Mouse (Mus musculus): ENCODE results near the gene Selenok.

Gene Selenok

GRCm38 (mm10) chr14:29968075-29968821 is at the start of gene Selenok:
Gene Selenok (plus strand): TSS chr14:29968308.
- peak; percentile 97 to 98 for DNase-seq (ENCODE audit: low spot score in 2 of 2)

GRCm38 (mm10) chr14:29928966-29929365 is 39.1 kb upstream of the Selenok start:
- DNase-seq (ENCODE audit: low spot score in 2 of 2): no peak

- no peak for DNase-seq (ENCODE audit: low spot score in 2 of 2)
Observed at GRCm38 (mm10) chr14:29935516-29935915, 32.6 kb upstream of the Selenok start.

GRCm38 (mm10) chr14:29937466-29937865 is 30.6 kb upstream of the Selenok start:
- DNase-seq (ENCODE audit: low spot score in 2 of 2): no peak

DNA sequence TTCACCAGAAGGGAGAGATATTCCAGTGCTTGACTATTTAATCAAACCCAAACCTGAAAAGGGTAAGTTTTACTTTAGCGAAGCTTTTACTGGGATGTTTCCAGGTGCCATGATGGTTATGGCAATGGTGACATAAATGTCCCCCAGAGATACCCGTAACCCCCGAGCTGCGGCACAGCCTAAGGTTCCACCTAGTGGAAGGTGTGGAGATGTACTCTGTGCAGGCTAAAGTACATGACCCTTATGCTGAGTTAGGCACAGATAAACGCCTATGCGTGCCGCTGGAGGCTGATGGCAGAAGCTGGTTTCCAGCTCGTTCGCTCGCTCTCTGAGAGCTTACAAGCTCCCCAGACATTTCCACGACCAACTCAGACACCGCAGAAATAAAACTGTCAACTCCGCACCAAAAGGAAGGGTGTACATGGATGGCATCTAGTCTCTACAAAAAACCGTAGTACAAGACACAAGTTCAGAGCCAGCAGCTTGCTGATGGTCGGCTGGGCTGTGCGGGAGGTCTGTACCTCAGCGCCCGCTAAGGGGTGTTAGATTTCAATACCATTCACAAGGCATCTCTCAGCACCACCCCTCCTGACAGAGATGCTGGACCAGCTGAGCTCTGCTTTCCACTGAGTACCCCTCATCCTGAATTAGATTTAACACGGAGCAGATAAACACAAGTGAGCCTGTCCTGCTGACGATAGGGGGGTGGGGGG is 28.4 kb upstream of the Selenok start:
- DNase-seq (ENCODE audit: low spot score in 2 of 2): no peak

DNA sequence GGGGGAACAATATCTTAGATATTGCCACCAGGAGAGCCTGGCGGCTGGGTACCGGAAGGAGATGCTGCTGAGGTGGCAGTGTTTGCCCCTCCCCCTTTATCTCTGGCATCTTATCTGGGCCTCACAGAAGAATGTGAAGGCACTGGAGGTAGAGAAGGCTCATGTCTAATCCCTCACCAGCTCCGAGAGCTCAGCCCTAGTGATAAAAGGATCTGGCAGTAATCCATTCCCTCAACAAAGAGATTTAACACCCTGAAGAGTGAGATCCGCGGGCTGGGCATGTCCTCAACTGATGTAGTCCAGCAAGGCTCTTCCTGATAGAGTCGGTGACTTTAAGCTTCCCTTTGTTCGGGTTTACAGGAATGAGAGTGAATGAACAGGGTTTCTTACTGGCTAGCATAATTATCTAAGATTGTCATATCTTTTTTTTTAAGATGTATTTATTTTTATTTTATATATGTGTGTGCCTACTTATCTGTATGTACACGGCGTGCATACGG is 27.7 kb upstream of the Selenok start:
- no peak for DNase-seq (ENCODE audit: low spot score in 2 of 2)

- DNase-seq (ENCODE audit: low spot score in 2 of 2): no peak
Observed at GRCm38 (mm10) chr14:29940877-29941276, 27.2 kb upstream of the Selenok start.

GRCm38 (mm10) chr14:29946761-29947309 is 21.3 kb upstream of the Selenok start:
- no peak for DNase-seq (ENCODE audit: low spot score in 2 of 2)

DNA sequence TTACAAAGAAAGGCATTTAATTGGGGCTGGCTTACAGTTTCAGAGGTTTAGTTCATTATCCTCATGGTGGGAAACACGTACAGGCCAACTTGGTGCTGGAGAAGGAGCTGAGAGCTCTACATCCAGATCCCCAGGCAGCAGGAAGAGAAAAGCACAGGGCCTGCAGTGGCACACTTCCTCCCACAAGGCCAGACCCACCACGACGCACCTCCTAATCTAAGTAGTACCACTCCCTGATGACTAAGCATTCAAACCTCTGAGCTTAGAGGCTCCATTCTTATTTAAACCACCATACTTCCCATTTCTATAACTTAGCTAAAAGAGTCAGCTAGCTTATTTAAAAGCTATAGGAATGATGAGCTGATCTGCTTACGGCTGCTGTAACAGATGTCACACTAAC is 17.3 kb upstream of the Selenok start:
- no peak for DNase-seq (ENCODE audit: low spot score in 2 of 2)

DNA sequence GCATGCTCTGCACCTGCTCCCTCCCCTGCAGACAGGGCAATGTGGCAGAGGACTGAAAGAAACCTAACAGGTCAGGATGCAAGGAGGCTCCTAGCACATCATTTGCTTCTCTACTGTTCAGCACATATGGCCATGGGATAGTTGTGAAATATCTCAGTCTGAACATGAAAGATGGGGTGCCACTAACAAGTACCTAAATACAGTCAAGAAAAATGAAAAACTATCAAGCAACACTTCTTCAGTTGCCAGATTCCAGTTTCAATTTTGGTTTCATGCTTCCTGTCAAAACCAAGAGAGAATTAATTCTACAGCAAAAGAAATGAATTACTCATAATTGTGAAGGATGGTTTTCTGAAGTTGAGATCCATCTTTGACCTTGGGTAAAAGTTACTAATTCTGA is 10.7 kb upstream of the Selenok start:
- DNase-seq (ENCODE audit: low spot score in 2 of 2): no peak

- no peak for DNase-seq (ENCODE audit: low spot score in 2 of 2)
Observed at GRCm38 (mm10) chr14:29967611-29968010, 497 bp upstream of the Selenok start.

DNA sequence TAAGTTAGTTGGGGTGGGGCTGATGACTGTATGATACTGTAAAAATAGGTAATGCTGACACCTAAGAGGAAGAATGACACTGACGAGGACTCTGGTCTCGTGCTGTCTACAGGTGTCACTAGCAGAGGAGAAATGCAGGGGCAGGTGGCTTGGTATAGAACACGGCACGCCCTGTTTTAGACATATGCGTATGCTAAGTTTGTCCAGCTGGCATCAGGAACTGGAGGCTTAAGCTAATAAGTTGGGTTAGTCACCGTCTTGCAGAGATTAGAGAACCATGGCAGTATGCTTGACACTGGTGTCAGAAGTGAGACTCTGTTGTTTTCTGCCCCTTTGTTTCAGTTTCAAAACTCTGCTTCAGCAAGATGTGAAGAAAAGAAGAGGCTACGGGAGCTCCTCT is 3.3 kb downstream of the Selenok start:
- no peak for DNase-seq (ENCODE audit: low spot score in 2 of 2)

- DNase-seq (ENCODE audit: low spot score in 2 of 2): no peak
Observed at GRCm38 (mm10) chr14:29971993-29972392, 3.9 kb downstream of the Selenok start.

DNA sequence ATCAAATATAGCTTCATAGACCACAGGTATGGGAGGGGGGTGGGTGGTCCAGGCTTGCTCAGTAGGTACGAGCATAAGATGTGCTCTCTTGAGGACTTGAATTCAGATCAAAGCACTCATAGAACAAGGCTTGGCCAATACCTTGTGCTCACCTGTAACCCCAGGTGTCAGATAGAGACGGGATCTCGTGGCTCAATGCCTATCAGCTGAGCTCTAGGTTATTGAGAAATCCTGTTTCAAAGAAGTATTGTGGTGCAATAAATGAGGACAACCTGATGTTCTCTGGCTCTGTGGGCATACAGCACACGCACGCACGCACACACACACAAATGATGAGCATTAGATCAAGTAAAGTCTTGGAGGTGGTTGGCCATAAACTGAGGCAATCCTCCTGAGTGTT is 8.8 kb downstream of the Selenok start:
- DNase-seq (ENCODE audit: low spot score in 2 of 2): no peak

DNA sequence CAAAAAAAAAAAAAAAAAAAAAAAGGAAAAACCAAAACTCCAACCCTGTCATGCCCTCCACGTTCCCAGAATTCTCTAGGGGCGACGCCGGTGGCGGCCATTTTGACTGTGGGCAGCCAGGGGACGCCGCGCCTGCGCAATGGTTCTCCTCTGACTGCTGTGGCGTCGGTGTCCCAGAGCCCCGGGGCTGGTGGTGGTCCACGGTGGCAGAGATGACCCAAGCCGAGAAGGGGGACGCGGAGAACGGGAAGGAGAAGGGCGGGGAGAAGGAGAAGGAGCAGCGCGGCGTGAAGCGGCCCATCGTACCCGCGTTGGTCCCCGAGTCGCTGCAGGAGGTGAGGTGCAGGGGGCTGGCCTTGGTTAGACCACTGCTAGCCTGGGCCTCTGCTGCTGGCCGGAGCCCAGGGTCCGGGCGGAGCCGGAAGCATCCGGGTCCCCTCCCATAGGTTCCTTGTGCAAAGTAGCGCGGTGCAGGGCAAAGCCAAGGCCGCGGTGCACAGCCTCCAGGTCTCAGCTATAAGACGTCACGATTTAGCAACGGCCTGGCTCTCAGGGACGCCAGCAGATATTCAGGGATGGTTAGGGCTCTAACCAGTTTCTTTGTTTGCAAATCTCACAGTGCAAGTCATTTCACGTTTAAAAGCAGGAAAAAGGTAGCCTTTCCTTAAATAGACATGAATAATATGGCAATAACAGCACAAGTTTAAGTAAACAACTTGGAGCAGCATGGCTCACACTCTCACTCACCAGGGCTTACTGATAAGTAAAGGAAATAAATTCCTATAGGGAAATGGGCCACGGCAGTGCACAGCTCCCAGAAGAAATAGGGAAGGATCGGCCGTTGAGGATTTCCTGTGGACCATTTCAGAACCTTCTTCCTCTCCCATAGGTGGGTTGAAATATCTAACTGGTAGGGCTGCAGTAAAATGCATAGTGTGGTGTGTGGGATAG is 10.4 kb downstream of the Selenok start, which contains the start of gene Actr8:
Gene Actr8 (plus strand): TSS at position 84 of the 951 bp plus-strand sequence.
- DNase-seq (ENCODE audit: low spot score in 2 of 2): peak; percentile 88 to 91

DNA sequence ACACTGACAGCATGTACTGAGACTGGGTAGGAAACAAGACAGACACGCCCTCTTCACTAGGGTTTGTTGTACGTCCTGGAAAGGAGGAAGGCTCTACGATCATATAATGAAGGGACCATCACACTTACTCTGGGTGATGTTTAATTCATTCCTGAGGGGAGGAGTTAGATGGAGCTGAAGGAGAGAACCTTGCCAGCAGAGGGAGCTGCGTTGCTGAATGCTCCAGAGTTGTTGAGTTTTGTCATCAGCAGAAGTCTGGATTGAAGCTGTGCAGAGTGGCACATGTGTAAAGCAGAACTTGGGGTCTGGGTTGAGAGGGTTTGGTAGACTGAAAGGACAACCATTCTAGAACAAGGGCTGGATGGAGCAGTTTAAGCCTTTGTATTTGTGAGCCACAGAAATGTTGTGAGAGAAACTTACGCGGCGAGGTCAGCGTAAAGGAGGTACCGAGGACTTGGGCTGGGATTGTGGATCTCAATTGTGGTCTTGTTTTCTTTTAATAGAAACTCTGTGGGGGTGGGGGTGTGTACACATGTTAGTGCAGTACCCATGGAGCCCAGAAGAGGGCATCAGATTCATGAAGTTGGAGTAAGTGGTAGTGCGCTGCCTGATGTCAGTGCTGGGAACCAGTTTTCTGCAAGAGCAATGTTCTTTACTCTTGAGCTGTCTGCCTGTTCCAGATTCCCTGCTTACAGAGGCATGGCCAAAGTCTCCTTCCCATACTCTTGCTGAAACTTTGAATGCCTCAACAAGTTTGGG is 12.5 kb downstream of the Selenok start:
- DNase-seq (ENCODE audit: low spot score in 2 of 2): no peak

- DNase-seq (ENCODE audit: low spot score in 2 of 2): no peak
Observed at GRCm38 (mm10) chr14:29986096-29986495, 18.0 kb downstream of the Selenok start.

GRCm38 (mm10) chr14:29987276-29987675 is 19.2 kb downstream of the Selenok start:
- no peak for DNase-seq (ENCODE audit: low spot score in 2 of 2)

- no peak for DNase-seq (ENCODE audit: low spot score in 2 of 2)
Observed at GRCm38 (mm10) chr14:29987739-29988138, 19.6 kb downstream of the Selenok start.

DNA sequence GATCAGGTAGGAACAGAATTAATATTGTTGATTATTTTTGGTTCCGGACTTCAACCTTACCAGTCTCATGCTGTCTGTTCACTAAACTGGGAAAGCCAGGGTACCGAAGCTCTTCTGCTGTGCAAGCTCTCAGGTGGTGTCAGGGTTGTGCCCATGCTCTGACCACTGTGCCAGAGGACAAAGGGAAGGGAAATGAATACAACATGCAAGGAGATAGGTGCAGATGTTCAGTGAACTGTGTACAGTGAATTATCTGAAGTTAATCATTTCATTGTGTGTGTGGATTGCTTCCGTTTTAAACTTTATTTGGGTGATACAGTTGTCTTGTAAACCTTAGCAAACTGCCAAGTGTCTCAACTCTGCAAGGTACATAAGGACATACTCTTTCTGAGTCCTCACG is 20.2 kb downstream of the Selenok start:
- no peak for DNase-seq (ENCODE audit: low spot score in 2 of 2)

DNA sequence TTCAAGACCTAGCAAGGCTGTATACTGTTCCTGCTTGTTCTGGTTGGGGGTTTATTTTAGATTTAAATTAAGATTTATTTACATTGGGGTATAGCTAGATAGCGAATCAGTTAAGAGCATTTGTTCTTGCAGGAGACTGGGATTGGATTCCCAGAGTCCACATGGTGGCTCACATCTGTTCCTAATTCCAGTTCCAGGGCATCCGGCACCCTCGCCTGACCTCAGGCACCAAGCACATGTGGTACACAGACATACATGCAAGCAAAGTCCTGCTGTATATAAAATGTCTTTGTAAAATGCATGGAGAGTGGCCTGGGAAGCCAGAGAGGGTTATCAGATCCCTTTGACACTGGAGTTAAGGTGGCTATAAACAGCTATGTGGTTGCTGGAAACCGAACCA is 26.9 kb downstream of the Selenok start:
- DNase-seq (ENCODE audit: low spot score in 2 of 2): no peak
